Mouse (Mus musculus) midbrain, embryonic 16.5 days (tissue): ENCODE results near the gene Hikeshi. TPM values are rescaled to one million over a fixed set of nuclear protein-coding genes. Genes with fewer than 3 reads are reported as not detected.

Source experiments
- ATAC-seq: fragments of 200-750 bp; cut with Nextera tagmentation; 2 replicates; pipeline ENCODE4 v1.8.0; 2017; ENCODE audit warnings: moderate TSS enrichment
- H3K27ac ChIP-seq: fragments of 300-500 bp; sonication (generic); 2 replicates; pipeline ENCODE4 v1.5.1; 2014; ENCODE audit warnings: mild to moderate bottlenecking, low read length, mixed read lengths
- H3K27me3 ChIP-seq: fragments of 300-500 bp; sonication (generic); 2 replicates; pipeline ENCODE4 v1.6.1; 2014; ENCODE audit warnings: low read depth, low read length, mixed read lengths; ENCODE audit not compliant: control insufficient read depth, insufficient read depth
- H3K36me3 ChIP-seq: fragments of 300-500 bp; sonication (generic); 2 replicates; pipeline ENCODE4 v1.6.1; 2014; ENCODE audit warnings: mild to moderate bottlenecking, low read length, moderate library complexity, mixed read lengths; ENCODE audit not compliant: control insufficient read depth, insufficient read depth
- H3K4me1 ChIP-seq: fragments of 300-500 bp; sonication (generic); 2 replicates; pipeline ENCODE4 v1.6.1; 2014; ENCODE audit warnings: mild to moderate bottlenecking, low read length, mixed read lengths; ENCODE audit not compliant: control insufficient read depth, insufficient read depth
- H3K4me2 ChIP-seq: fragments of 300-500 bp; sonication (generic); 2 replicates; pipeline ENCODE4 v1.6.1; 2014; ENCODE audit warnings: mild to moderate bottlenecking, low read length, mixed read lengths
- H3K4me3 ChIP-seq: fragments of 300-500 bp; sonication (generic); 2 replicates; pipeline ENCODE4 v1.5.1; 2014; ENCODE audit warnings: low read depth, mild to moderate bottlenecking, low read length, moderate library complexity, mixed read lengths
- H3K9ac ChIP-seq: fragments of 300-500 bp; sonication (generic); 2 replicates; pipeline ENCODE4 v1.6.1; 2014; ENCODE audit warnings: low read depth, low read length, mixed read lengths
- H3K9me3 ChIP-seq: fragments of 300-500 bp; sonication (generic); replicated peaks from 2 replicates; pipeline ENCODE4 v1.6.1; 2014; ENCODE audit warnings: mild to moderate bottlenecking, low read length, mixed read lengths; ENCODE audit not compliant: control insufficient read depth, poor library complexity, severe bottlenecking
- WGBS: fragments of 180-500 bp; shearing (Covaris S2); extraction: QIAGEN DNeasy Blood & Tissue Kit; methylation state at CpG from one replicate; pipeline ENCODE4 v1.1.7; 2014; 5-methylcytosine and 5-hydroxymethylcytosine counted together
- polyA plus RNA-seq: library from polyadenylated mRNA; unstranded; fragments of >200 nt; fragmentation: Nextera tagmentation; extraction: Ambion mirVana; gene quantifications from 2 replicates; pipeline ENCODE4 v1.2.1, GENCODE M21; 2015

The Hikeshi gene
- polyA plus RNA-seq, 1 experiment from 2014 or later: 136 TPM

GRCm38 (mm10) chr7:89907950-89908349 lies 33.1 kb downstream of the Hikeshi start:
- Histone ChIP-seq H3K36me3 (no peaks in the 10 kb centered on the region), H3K4me1 (peaks cover 9% of the 10 kb centered on the region), H3K27me3 (no peaks in the 10 kb centered on the region), H3K27ac (no peak overlapping the region), H3K4me2 (no peak overlapping the region), H3K4me3 (no peak overlapping the region), H3K9me3 (no peaks in the 10 kb centered on the region), H3K9ac (no peak overlapping the region)
- 0 out of 2 replicates have a peak, but pooled peaks have one; percentile 23 for ATAC-seq
- WGBS: 20% methylated on average over 8 of the region's 8 CpGs

- Histone ChIP-seq H3K27ac (no peak within 1 kb of the TSS), H3K9me3 (no peaks in the 10 kb centered on the region), H3K36me3 (no peaks in the 10 kb centered on the region), H3K9ac (no peak within 1 kb of the TSS), H3K4me3 (peak within 1 kb of the TSS; percentile 4; the same call in 1 of the 2 replicates), H3K4me2 (peak within 1 kb of the TSS; percentile 39), H3K4me1 (peaks cover 9% of the 10 kb centered on the region), H3K27me3 (no peaks in the 10 kb centered on the region)
- WGBS: 22% methylated on average over 22 of the region's 22 CpGs
- ATAC-seq: peak; percentile 75
These were observed 37.3 kb downstream of the Hikeshi start, which contains the start of gene Ccdc81 for GRCm38 (mm10) chr7:89903442-89904343. TSS of gene Ccdc81 (minus strand) at chr7:89903629.

- ATAC-seq: no peak
- Histone ChIP-seq H3K4me3 (peak overlapping the region; percentile 4; the same call in 1 of the 2 replicates), H3K4me1 (peaks cover 9% of the 10 kb centered on the region), H3K9me3 (no peaks in the 10 kb centered on the region), H3K36me3 (no peaks in the 10 kb centered on the region), H3K27me3 (no peaks in the 10 kb centered on the region), H3K4me2 (peak overlapping the region; percentile 39), H3K27ac (no peak overlapping the region), H3K9ac (no peak overlapping the region)
- 91% methylated on average over 8 of the region's 8 CpGs for WGBS
These were observed 38.0 kb downstream of the Hikeshi start for GRCm38 (mm10) chr7:89903007-89903406.

GRCm38 (mm10) chr7:89891856-89892255 lies 49.1 kb downstream of the Hikeshi start:
- Histone ChIP-seq H3K27ac (no peak overlapping the region), H3K4me3 (no peak overlapping the region), H3K4me1 (no peaks in the 10 kb centered on the region), H3K4me2 (no peak overlapping the region), H3K36me3 (no peaks in the 10 kb centered on the region), H3K27me3 (no peaks in the 10 kb centered on the region), H3K9me3 (no peaks in the 10 kb centered on the region), H3K9ac (no peak overlapping the region)
- ATAC-seq: no peak
- WGBS: 28% methylated on average over 4 of the region's 4 CpGs

- H3K36me3 ChIP-seq: no peaks in the 10 kb centered on the region
- no peak overlapping the region for H3K4me2 ChIP-seq
- no peaks in the 10 kb centered on the region for H3K4me1 ChIP-seq
- H3K27ac ChIP-seq: no peak overlapping the region
- H3K27me3 ChIP-seq: no peaks in the 10 kb centered on the region
- whole genome bisulfite sequencing: 78% methylated on average over 5 of the region's 5 CpGs
- no peaks in the 10 kb centered on the region for H3K9me3 ChIP-seq
- H3K4me3 ChIP-seq: no peak overlapping the region
- no peak overlapping the region for H3K9ac ChIP-seq
- no peak for ATAC-seq
These were observed 49.6 kb downstream of the Hikeshi start for GRCm38 (mm10) chr7:89891412-89891811.

GRCm38 (mm10) chr7:89884551-89884950 lies 56.5 kb downstream of the Hikeshi start:
- 88% methylated on average over 3 of the region's 3 CpGs for WGBS
- H3K9me3 ChIP-seq: no peaks in the 10 kb centered on the region
- H3K4me1 ChIP-seq: no peaks in the 10 kb centered on the region

GRCm38 (mm10) chr7:89879686-89880085 lies 61.3 kb downstream of the Hikeshi start:
- Histone ChIP-seq H3K9me3 (no peaks in the 10 kb centered on the region), H3K27me3 (no peaks in the 10 kb centered on the region), H3K4me3 (no peak overlapping the region), H3K27ac (no peak overlapping the region), H3K4me1 (no peaks in the 10 kb centered on the region), H3K36me3 (no peaks in the 10 kb centered on the region), H3K9ac (no peak overlapping the region), H3K4me2 (no peak overlapping the region)
- no peak for ATAC-seq
- 69% methylated on average over 1 of the region's 1 CpGs for WGBS

More at GRCm38 (mm10) chr7:89884551-89884950, 56.5 kb downstream of the Hikeshi start:
- no peaks in the 10 kb centered on the region for H3K36me3 ChIP-seq
- no peak for ATAC-seq
- H3K27me3 ChIP-seq: no peaks in the 10 kb centered on the region
- H3K9ac ChIP-seq: no peak overlapping the region
- H3K4me3 ChIP-seq: no peak overlapping the region
- H3K4me2 ChIP-seq: no peak overlapping the region
- H3K27ac ChIP-seq: no peak overlapping the region
